ENCODE assay signal across 13 mouse cellular contexts in genomic region chr8:36354926-36355325, GRCm38 (mm10).
DNase-seq lines count a peak whose midpoint lies in the region; ATAC-seq and TF ChIP-seq lines count a peak whose summit lies in the region.
"Had no signal": no experiment of that assay in that cellular context is flagged by ENCODE, and none has a peak within 500 bp of the region (broad histone marks: within the 10 kb centered on the region; RNA-seq: fewer than 3 reads in every experiment).

No protein-coding gene starts in this region.

- H3K4me1 ChIP-seq in kidney, postnatal 0 days (replicated peaks; ENCODE audit: insufficient read depth, low read length), result no peaks in the 10 kb centered on the region
- no peaks in the 10 kb centered on the region for H3K4me1 ChIP-seq in kidney, embryonic 14.5 days (ENCODE audit: control insufficient read depth, insufficient read depth, low read length)
- H3K4me1 ChIP-seq in limb, embryonic 11.5 days (ENCODE audit: control insufficient read depth, insufficient read depth, low read length), result no peaks in the 10 kb centered on the region

- no peak overlapping the region for H3K4me2 ChIP-seq in kidney, postnatal 0 days (ENCODE audit: low read length)
- H3K4me2 ChIP-seq in kidney, embryonic 14.5 days (replicated peaks; ENCODE audit: low read depth, low read length), result no peak overlapping the region
- H3K4me2 ChIP-seq in limb, embryonic 11.5 days (ENCODE audit: low read depth, severe bottlenecking), result no peak overlapping the region
- H3K4me2 ChIP-seq: heart, embryonic 11.5 days had no signal

- peak; percentile 68 for DNase-seq in kidney, postnatal 0 days (ENCODE audit: low spot score)
- peak; percentile 11 for DNase-seq in R1 (ENCODE audit: low read depth, low spot score)
- DNase-seq in embryo, embryonic 10.5 days (ENCODE audit: low spot score), result peak; percentile 56
- peak; percentile 26 for DNase-seq in limb, embryonic 11.5 days (ENCODE audit: low spot score)
- DNase-seq in spleen, postnatal 4 days (ENCODE audit: low spot score in 2 of 2), result no peak
- DNase-seq in adrenal gland, adult (ENCODE audit: inconsistent age in 2 of 2, low spot score in 1 of 2), result no peak
- DNase-seq: cerebellum, adult 9-10 months; gastrocnemius, adult 2 months; left cerebral cortex, postnatal 4 days; right cerebral cortex, postnatal 4 days had no signal

- no peak for TF ChIP-seq CTCF in kidney, postnatal 0 days (IDR thresholded peaks at IDR 0.05; ENCODE audit: low read depth)

- 6% methylated on average over 3 of the region's 3 CpGs for WGBS in kidney, postnatal 0 days
- WGBS in kidney, embryonic 14.5 days, result 24% methylated on average over 3 of the region's 3 CpGs
- WGBS in limb, embryonic 11.5 days, result 24% methylated on average over 3 of the region's 3 CpGs

- no peak overlapping the region for H3K9ac ChIP-seq in kidney, postnatal 0 days (ENCODE audit: low read depth, low read length)
- H3K9ac ChIP-seq in kidney, embryonic 14.5 days (ENCODE audit: low read depth, low read length), result no peak overlapping the region
- H3K9ac ChIP-seq in limb, embryonic 11.5 days (ENCODE audit: low read length), result no peak overlapping the region

- H3K27ac ChIP-seq in kidney, postnatal 0 days, result peak overlapping the region; percentile 36; the same call in 1 of the 2 replicates
- H3K27ac ChIP-seq in kidney, embryonic 14.5 days (ENCODE audit: low read depth, low read length), result no peak overlapping the region
- no peak overlapping the region for H3K27ac ChIP-seq in limb, embryonic 11.5 days (replicated peaks; ENCODE audit: low read depth, low read length)
- H3K27ac ChIP-seq: gastrocnemius, adult 2 months had no signal

- H3K27me3 ChIP-seq in kidney, postnatal 0 days (ENCODE audit: insufficient read depth, low read length), result no peaks in the 10 kb centered on the region
- H3K27me3 ChIP-seq in kidney, embryonic 14.5 days (ENCODE audit: control insufficient read depth, insufficient read depth, low read length), result no peaks in the 10 kb centered on the region
- H3K27me3 ChIP-seq in limb, embryonic 11.5 days (ENCODE audit: control insufficient read depth, insufficient read depth, low read length), result no peaks in the 10 kb centered on the region

- no peaks in the 10 kb centered on the region for H3K36me3 ChIP-seq in kidney, postnatal 0 days (ENCODE audit: insufficient read depth, low read length)
- no peaks in the 10 kb centered on the region for H3K36me3 ChIP-seq in kidney, embryonic 14.5 days (ENCODE audit: control insufficient read depth, insufficient read depth, low read length)
- no peaks in the 10 kb centered on the region for H3K36me3 ChIP-seq in limb, embryonic 11.5 days (ENCODE audit: control insufficient read depth, insufficient read depth, low read length)

- no peak overlapping the region for H3K4me3 ChIP-seq in kidney, postnatal 0 days (replicated peaks; ENCODE audit: low read depth, low read length)
- H3K4me3 ChIP-seq in kidney, embryonic 14.5 days (ENCODE audit: low read length), result no peak overlapping the region
- no peak overlapping the region for H3K4me3 ChIP-seq in limb, embryonic 11.5 days (ENCODE audit: low read depth, low read length)
- H3K4me3 ChIP-seq: gastrocnemius, adult 2 months had no signal

- no peak for ATAC-seq in kidney, postnatal 0 days (replicated peaks; ENCODE audit: low FRiP score, low read depth)
- no peak for ATAC-seq in kidney, embryonic 14.5 days (ENCODE audit: low FRiP score, low TSS enrichment)
- no peak for ATAC-seq in limb, embryonic 11.5 days (ENCODE audit: insufficient number of reproducible peaks, low FRiP score, low TSS enrichment, low read depth)
- ATAC-seq: hindbrain, embryonic 16.5 days had no signal

- H3K9me3 ChIP-seq in kidney, postnatal 0 days (replicated peaks; ENCODE audit: low read length), result no peaks in the 10 kb centered on the region
- no peaks in the 10 kb centered on the region for H3K9me3 ChIP-seq in kidney, embryonic 14.5 days (ENCODE audit: control insufficient read depth, low read length)
- H3K9me3 ChIP-seq in limb, embryonic 11.5 days (ENCODE audit: control insufficient read depth, low read length), result no peaks in the 10 kb centered on the region

Comparison
In these comparisons a context has a peak if more than half of its experiments do, and no peak if none do; other contexts are left out.
1. DNase-seq: peak in kidney, postnatal 0 days (single experiment), R1 (single experiment), embryo, embryonic 10.5 days (single experiment) and limb, embryonic 11.5 days (single experiment); none in spleen, postnatal 4 days (0 of 2) and adrenal gland, adult (0 of 2).